Mouse (Mus musculus): ENCODE results near the gene C7.

DNA sequence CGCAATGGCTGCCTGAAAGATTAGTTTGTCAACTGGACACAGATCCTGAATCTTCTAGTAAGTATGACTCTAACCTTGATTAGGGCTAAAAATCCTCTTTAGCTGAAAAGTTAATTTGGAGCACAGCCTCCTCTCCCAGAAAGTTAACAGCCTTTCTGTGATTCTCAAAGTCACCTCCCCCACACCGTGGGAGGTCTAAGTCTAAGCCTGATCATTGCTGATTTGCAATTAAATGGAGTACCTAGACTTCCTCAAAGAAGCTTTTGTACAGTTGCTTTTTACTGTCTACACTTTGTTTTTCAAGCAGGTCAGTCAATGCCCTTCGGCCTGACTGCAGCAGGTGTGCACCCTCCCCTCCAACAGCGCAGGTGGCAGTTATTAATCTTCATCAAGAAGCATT, 34.3 kb downstream of the C7 start:
- no peak for TF ChIP-seq POLR2A (IDR thresholded peaks at IDR 0.05; ENCODE audit: insufficient read depth, low read depth, low read length)
- TF ChIP-seq CTCF (IDR thresholded peaks at IDR 0.05; ENCODE audit: insufficient read depth, low read depth, low read length): no peak
